Mouse (Mus musculus) T-helper 1 cell (primary cell): Measurements from ENCODE around the gene Nms.

Source experiments
- in situ Hi-C: fragments of 300-600 bp; cut with MboI, MseI; formaldehyde crosslinking; loops from one replicate; pipeline ENCODE4 v1.15.1; 2025; ENCODE audit warnings: high pct_unique_total_duplicates

Gene Nms

GRCm38 (mm10) chr1:38992365-38992764 is 53.4 kb downstream of the Nms start:
- in situ Hi-C loops = no loop called here
